Mouse (Mus musculus) erythroblast, embryonic 14.5 days (primary cell): ENCODE data around the gene Tmed1.

Experiments
- GATA1 ChIP-seq: IDR thresholded peaks from 2 replicates; pipeline ENCODE4 v1.6.1; 2012; ENCODE audit warnings: low read length, inconsistent platforms, mixed read lengths
- TAL1 ChIP-seq: IDR thresholded peaks from 3 replicates; pipeline ENCODE4 v1.6.1; 2012; ENCODE audit warnings: low read length, inconsistent platforms, mixed read lengths

DNA sequence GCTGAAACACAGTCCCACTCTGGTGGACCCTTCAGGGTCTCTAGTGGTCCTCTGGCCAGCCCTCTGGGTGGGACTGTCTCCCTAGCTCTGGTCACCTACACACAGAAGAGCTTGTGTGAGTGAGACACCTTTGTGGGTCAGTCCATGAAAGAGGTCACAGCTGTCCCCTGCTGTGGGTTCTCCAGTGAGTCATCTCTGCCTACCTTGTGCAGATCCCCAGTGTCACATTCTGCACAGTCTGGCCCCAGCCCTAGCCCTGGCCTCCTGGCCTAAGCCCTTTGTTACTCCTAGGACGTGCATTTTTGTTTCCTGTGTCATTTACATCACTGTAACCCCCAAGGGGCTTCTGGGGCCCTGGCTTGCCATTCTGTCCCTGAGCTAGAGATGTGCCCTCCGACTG is 16.1 kb downstream of the Tmed1 start:
- TF ChIP-seq GATA1 (no peak), TAL1 (no peak)
